Mouse (Mus musculus) gastrocnemius, postnatal 36 days (tissue): ENCODE results near the gene Sirt2. TPM values are rescaled to one million over a fixed set of nuclear protein-coding genes. Genes with fewer than 3 reads are reported as not detected.

Source experiments
- DNase-seq, 2 experiments: peaks; one replicate each; pipeline ENCODE4 v3.0.0; 2022
- intact Hi-C: fragments of 180-260 bp; cut with DNase I; formaldehyde crosslinking; loops from one replicate; pipeline ENCODE4 v1.15.1; 2025
- long read RNA-seq, 2 experiments: library from polyadenylated mRNA; stranded (forward); transcript quantifications; one replicate each; pipeline ENCODE4 v2.0.0; 2021
- total RNA-seq, 2 experiments: library from RNA; stranded (reverse); gene quantifications; 2 replicates each; pipeline ENCODE4 v1.2.3; 2021

The Sirt2 gene
- total RNA-seq: 10 to 100 TPM; 85.5 to 86.4 TPM
- long read RNA-seq, experiment 1, transcript Sirt2-202 (15 exons, 1,828 nt): minor isoform, 36 of 100 reads
- long read RNA-seq, experiment 1, transcript Sirt2-201 (16 exons, 1,843 nt): major isoform, 44 of 100 reads
- long read RNA-seq, experiment 1, partial matches to known transcripts: 16 of 100 reads
- long read RNA-seq, experiment 1, other reads (novel, unspliced or antisense): 3 of 100 reads
- long read RNA-seq, experiment 2, transcript Sirt2-202 (15 exons, 1,828 nt): major isoform, 59 of 137 reads
- long read RNA-seq, experiment 2, transcript Sirt2-201 (16 exons, 1,843 nt): minor isoform, 46 of 137 reads
- long read RNA-seq, experiment 2, partial matches to known transcripts: 14 of 137 reads
- long read RNA-seq, experiment 2, other reads (novel, unspliced or antisense): 16 of 137 reads

DNA sequence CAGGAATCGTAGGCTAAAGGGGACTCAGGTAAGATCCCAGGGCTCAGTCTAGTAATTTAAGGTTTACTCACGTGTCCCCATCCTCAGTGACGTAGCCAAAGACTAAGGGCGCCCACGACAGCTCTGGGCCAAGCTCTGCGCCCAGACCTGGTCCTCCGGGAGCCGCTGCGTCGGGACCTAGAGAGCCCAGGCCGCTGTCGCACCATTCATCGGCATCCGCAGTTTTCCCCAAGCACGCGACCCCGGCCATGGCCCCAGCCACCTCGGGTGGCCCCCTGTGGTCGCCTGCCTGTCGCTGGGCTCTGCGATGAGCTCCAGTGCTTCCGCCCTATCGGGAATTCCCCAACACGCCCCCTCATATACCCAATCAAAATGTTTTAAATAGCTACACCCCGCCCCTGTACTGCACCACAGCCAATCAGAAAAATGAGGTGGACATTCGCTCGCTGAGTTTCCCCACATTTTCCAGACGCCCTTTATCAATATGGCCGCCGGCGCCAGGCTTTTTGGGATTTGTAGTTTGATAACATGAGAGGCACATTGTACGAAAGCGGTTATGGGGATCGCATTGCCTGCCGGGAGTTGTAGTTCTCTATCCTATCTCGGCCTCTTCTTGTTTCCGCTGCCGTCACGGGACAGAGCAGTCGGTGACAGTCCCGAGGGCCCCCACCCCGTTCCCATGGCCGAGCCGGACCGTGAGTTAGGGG lies at the start of gene Sirt2:
Gene Sirt2 (plus strand): TSS at position 563 of the 707 bp plus-strand sequence.
- DNase-seq: peak; percentile 94 to 95
- intact Hi-C loops: no loop called here

DNA sequence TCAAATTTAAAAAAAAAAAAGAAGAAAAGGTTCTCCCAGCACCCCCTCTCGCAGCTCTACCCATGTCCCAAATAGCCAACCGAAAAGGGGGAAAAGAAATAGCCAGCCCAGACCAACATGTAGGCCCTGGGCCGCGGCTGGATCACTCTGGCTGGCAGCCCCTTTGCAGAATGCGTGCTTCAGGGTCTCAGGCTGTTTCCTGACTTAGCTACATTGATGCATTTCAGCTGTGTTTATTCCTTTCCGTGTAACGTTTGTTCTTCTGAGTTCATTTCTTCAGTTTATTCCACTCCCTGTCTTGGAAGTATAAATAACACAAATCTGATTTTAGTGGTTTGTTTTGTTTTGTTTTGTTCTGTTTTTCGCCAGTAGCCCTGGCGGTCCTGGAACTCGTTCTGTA lies 48.8 kb upstream of the Sirt2 start:
- no peak for DNase-seq
- intact Hi-C loops: loop anchor here (5.0 kb wide), 1 partner anchor 265 kb away; the partner anchor contains the start of gene Lrfn1

DNA sequence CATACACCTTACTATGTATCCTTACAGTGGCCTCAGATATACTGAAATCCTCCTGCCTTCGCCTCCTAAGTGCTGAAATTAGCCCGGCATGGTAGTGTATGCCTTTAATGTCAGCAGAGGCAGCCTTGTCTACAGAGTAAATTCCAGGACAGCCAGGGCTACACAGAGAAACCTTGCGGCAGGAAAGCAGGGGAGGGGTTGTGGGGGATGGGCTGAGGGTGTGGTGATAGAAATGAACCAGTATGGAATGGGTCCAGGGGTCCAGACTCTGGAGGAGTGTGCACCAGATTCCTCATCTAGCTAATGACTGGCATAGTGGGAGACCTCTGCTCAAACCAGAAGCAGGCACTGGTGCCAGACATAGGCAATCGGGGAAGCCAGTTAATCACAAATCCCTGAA lies 47.4 kb upstream of the Sirt2 start:
- intact Hi-C loops: loop anchor here (5.0 kb wide), 1 partner anchor 267 kb away; the partner anchor contains the start of gene Lrfn1
- no peak for DNase-seq

DNA sequence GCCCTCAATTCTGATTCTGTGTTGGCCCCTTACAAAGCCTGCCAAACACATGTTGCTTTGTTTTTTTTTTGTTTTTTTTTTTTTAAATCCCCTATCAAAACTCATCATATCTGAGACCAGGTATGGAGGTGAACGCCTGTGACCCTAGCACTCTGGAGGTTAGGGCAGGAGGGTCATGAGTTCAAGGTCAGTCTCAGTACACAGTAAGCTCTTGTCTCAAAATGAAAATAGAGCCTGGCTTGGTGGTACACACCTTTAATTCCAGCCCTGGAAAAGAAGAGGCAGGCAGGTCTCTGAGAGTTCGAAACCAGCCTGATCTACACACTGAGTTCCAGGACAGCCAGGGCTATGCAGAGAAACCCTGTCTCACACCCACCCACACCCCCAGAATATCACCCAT lies 46.9 kb upstream of the Sirt2 start:
- intact Hi-C loops: loop anchor here (5.0 kb wide), 2 partner anchors 267 to 277 kb away; partner anchors contain the start of gene Lrfn1
- DNase-seq: no peak

DNA sequence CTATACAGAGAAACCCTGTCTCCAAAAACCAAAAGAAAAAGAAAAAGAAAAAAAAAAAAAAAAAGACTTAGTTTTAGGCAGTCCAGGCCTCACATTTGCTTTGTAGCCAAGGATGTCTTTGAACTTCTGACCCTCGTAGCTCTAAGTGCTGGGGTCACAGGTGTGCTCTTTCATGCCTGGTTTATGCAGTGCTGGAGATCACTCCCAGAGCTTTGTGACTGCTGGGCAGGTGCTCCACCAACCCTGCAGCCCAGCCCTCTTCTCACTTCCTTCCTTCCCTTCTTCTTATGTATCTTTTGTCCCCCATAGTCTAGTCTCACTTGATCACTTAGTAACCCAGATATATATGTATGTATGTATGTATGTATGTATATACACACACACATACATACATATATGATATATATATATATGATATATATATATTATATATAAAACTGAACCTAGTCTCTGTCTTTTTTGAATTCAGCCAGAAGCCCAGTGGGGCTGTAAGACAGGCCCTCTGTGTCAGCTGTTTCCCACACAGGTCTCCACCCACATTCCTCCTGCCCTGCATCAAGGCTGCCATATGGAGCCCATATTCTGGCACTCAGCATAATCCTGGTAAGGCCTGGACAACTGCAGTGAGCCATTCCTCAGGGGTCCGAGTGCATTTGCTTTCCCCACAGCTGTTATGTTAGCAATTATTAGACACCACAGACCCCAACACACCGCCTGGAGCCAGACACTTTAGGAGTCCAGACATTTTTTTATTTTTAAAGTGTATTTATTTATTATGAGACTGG lies 45.6 kb upstream of the Sirt2 start:
- DNase-seq: no peak
- intact Hi-C loops: loop anchor here (5.0 kb wide), 1 partner anchor 279 kb away; no protein-coding TSS in a partner anchor

DNA sequence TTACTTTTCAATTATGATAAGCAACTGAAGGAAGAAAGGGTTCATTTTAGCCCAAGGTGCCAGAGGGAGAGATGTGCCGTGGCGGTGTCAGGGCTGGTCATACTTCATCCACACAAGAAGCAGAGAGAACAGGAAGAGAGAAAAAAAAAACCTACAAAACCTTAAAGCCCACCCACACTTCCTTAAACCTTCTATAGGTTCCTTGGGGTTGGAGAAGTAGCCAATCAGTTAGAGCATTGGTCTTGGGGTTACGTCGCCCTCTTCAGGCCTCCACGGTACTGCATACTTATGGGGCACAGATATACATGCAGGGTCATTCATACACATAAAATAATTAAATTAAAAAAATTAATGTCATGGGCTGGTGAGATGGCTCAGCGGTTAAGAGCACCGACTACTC lies 44.5 kb upstream of the Sirt2 start:
- intact Hi-C loops: loop anchor here (5.0 kb wide), 1 partner anchor 280 kb away; no protein-coding TSS in a partner anchor
- no peak for DNase-seq

DNA sequence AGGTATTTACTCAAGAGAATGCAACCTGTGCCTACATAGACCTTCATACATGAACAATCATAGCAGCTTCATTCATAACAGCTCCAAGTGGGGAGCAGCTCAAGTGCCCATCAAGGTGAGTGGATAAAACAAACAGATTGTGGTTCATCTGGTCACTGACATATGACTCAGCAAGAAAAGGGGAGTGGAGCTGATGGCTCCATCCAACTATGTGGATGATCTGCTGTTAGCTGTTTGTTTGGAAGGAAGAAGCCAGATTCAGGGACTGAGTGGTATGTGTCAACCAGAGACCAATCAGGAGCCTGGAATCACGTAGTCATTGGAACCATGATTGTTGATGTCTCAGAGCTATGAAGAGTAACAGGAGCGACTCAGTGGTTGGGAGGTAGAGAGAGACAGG lies 41.9 kb upstream of the Sirt2 start:
- intact Hi-C loops: loop anchor here (5.0 kb wide), 2 partner anchors 157 to 282 kb away; no protein-coding TSS in a partner anchor
- no peak for DNase-seq

DNA sequence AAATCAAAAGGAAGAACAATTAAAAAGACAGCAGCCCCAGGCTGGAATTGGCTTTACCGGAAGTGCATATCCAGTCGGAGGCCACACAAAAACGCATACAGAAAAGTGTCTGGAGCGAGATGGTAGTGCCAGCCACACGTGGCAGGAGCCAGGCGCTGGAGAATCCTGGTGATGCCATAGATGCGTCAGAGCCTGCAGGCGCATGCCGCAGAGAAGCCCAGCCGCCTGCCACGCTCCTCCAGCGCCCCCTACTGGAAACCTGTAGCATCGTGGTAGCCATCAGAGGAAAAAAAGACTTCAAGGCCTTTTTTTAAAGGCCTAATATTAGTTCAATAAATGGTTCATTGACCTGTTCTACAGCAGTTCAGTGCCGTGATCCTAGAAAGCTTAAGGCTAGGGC lies 39.9 kb upstream of the Sirt2 start:
- peak in 1 of 2 experiments; percentile 43 for DNase-seq
- intact Hi-C loops: loop anchor here (2.0 to 5.0 kb wide), 2 partner anchors 126 to 159 kb away; no protein-coding TSS in a partner anchor

DNA sequence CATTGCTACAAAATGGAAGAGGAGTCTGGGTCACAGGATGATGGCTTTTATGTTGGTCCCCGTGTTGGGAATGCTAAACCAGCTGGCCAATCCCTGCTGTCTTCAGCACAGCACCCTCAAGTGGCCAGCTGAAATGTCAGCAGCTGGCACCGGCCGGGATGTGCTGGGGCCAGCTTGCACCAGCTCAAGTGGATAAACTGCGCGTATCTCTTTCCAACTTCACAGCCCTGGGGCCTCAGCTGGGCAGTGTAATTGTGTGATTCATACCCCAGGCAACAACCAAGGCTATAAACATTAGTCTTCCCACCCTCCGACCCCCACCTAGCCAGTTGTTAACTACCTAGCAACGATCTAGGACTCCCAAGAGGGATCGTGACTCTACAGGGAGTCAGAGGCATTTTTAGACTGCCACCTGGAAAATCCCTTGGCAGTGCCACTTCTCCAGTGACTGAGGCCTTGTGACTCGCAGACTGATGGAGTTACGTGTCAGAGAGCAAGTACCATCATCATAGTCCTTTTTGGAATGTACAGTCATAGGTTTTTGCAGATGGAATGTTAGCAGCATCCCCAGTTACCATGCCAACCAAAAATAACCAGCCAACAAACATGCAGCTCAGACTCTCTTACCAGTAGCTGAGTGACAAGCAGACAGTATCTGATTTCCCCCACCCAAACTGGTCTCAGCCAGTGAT lies 38.7 kb upstream of the Sirt2 start:
- DNase-seq: no peak
- intact Hi-C loops: loop anchor here (2.0 to 5.0 kb wide), 2 partner anchors 127 to 160 kb away; no protein-coding TSS in a partner anchor

DNA sequence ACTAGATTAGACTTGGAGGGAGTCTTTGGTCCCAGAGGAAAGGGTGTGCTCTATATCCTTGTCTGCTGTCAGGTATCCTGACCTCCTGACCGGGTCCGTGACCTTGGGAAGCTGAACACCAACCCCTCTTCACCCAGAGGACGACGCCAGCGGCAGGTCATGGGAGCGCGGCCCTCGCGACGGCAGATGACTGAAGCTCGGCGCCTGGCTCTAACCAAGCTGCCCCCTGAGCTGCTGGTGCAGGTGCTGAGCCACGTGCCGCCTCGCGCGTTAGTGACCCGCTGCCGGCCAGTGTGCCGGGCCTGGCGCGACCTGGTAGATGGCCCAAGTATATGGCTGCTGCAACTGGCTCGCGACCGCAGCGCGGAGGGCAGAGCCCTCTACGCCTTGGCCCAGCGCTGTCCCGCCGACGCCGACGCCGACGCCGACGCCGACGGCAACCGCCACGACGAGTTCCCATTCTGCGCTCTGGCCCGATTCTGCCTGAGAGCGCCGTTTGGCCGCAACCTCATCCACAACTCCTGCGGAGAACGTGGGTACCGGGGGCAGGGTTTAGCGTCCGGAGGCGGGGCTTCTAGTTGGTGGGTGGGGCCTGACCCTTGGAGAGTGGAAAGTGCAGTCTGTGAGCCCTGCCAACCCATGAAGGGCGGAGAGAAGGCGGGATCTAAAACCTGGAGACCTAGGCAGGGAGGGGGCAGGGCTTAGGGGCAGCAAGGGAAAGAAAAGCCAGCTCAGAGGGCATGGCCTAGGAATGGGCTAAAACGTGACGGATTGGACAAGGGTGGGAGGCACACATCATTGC lies 34.0 kb upstream of the Sirt2 start:
- intact Hi-C loops: no loop called here
- DNase-seq: peak in 1 of 2 experiments; percentile 34

DNA sequence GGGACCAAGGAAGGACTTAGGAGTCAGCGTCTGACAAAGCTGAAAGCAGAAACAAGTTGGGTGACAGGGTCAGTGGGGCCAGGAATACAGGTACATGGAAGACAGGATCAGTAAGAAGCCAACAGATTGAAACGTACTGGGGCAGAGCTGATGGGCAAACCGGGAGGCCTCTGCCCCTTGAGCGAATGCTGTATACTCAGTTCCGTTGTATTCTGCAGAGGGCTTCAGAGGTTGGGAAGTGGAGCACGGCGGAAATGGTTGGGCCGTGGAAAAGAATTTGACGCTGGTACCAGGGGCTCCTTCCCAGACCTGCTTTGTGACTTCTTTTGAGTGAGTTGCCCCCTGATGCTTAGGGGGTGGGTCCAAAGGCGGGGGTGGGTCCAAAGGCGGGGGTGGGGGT lies 33.3 kb upstream of the Sirt2 start:
- intact Hi-C loops: no loop called here
- no peak for DNase-seq

DNA sequence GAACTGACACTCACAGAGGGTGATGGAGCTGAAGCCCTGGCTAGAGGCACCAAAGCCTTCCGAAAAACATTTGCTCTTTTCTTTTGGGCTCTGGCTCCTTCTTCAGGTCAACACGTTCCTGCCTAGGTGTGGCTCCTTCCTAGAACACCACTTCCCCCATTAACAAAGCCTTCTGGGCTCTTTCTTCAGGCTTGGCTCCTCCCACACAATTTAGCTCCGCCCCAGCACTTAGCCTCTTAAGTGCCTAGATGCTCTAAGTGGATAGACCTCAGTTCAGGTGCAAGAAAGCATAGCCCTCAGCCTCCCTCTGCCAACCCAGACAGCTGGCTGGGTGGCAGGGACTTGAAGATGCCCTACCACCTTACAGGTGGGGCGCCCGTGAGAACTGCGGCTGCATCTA lies 30.8 kb upstream of the Sirt2 start:
- no peak for DNase-seq
- intact Hi-C loops: no loop called here

DNA sequence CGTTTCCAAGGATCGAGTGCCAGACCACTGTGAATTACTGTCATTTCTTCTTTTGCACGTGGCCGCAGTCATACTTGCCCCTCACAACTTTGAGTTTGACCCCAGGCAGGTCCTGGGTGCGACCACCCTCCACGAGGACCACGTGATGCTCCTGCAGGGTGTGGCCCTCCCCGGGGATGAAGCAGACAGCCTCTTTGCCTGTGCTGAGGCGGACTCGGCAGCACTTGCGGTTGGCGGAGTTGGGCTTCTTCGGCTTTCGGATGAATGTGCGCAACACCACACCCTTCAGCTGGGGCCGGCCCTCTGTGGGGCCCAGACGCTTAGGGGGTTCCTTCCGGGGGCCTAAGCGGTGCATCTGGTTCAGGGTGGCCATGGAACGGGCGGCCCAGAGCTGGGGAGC lies 26.7 kb upstream of the Sirt2 start:
- intact Hi-C loops: no loop called here
- no peak for DNase-seq

DNA sequence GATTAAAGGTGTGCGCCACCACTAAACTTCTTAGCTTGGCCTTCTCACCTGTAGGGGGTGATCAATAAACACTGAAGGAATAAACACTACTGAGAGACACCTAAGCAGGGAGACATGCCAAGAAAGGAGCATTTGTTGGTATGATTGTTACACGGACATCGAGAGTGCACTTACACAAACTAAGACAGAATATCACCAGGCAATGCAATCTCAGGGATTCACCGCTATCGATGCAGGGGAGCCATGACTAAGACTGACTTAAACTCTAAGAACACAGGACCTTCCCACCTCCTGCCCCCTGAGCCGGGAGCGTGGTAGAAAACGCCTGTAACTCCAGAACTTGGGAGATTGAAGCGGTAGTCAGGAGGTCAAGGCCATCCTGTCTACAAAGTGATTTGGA lies 25.6 kb upstream of the Sirt2 start:
- DNase-seq: no peak
- intact Hi-C loops: no loop called here

DNA sequence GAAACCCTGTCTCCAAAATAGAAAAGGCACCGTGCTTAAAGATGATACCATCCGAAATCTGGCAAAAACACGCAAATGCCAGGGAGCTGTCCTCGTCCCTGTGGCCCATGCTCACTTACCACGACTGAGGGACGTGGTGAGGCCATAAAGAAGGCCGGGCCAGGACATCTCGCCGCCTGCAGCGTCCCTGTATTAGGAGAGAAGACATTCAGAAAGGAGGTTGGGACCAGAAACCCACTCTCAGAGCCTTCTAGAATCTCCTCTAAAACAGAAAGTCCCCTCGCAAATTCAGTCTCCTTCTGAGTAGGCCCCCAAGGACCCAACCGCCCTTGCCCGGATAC lies 25.2 kb upstream of the Sirt2 start:
- no peak for DNase-seq
- intact Hi-C loops: no loop called here

DNA sequence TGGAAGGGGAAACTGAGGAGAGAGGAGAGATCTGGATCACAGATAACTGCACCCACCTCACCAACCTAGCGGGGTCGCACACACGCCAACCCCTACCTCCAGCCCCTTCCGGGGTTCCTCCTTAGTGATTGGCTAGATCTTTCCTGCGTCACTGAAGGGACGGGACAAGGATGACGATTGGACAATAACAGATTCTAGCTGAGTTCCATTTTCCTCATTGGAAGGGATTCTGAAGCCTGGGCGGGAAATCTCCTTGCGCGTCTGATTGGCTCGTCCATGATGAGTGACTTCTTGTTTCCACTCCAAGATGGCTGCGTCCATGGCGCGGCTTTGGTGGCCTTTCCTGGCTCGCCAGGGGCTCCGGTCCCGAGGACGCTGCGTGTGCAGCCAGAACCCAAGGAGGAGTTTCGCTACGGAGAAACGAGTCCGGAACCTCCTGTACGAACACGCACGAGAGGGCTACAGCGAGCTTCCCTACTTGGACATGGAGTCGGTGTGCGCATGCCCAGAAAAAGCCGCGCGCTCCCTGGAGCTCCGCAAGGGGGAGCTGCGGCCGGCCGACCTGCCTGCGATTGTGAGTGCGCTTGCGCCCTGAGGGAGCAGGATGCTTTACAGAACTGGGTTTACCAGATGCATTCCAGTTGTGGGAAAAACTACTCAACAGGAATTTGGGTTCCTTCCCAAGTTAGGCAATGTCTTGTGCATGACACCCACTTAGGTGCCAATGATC lies 24.7 kb upstream of the Sirt2 start, which contains the start of the genes Mrps12 and Sars2:
Gene Mrps12 (minus strand): TSS at position 112 of the 730 bp plus-strand sequence.
Gene Sars2 (plus strand): TSS at position 284 of the 730 bp plus-strand sequence.
- DNase-seq: peak; percentile 88 to 97
- intact Hi-C loops: no loop called here

DNA sequence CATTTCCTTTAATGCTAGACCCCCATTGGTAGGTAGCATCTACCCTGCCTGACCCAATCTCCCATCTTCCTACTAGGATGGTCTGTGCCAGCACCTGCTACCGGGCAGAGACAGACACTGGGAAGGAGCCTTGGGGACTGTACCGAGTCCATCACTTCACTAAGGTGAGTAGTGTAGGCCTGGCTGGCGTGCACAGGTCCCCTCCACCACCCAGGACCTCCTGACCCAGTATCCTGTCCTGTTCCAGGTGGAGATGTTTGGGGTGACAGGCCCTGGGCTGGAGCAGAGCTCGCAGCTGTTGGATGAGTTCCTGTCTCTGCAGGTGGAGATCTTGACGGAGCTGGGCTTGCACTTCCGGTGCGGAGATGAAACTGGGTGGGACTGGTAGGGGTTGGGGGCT lies 16.6 kb upstream of the Sirt2 start:
- no peak for DNase-seq
- intact Hi-C loops: no loop called here

DNA sequence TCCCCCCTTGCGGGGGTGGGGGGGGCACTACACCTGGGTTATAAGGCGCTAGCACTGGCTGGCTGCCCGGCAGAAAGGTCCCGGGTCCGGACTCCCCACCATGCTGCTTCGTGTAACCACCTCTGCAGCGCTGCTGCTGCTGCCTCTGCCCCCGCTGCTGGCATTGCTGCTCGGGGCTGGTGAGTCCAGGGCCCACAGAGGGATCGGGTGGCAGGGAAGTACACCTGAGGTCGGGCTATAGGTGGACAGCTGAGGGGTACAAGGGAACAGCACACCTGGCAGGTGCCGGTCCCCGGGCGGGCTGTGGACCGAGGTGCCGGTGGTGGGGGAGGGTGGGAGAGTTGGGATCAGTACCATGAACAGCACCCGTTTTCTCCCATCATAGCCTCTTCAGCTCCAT lies 10.5 kb upstream of the Sirt2 start, which contains the start of gene Ccer2:
Gene Ccer2 (plus strand): TSS at position 96 of the 400 bp plus-strand sequence.
- intact Hi-C loops: no loop called here
- no peak for DNase-seq
